Mouse (Mus musculus): ENCODE data around the gene Spata31d1d.
"Not testable (repeated sequence)": the region's sequence is repeated elsewhere in the genome, so short reads cannot be mapped to it uniquely, and the experiment has no call there.

Gene Spata31d1d

GRCm38 (mm10) chr13:59728378-59729093, 3.0 kb downstream of the Spata31d1d start:
- peak; percentile 92 for DNase-seq

- DNase-seq = no peak
These were observed 5.2 kb downstream of the Spata31d1d start for GRCm38 (mm10) chr13:59726139-59726867.

GRCm38 (mm10) chr13:59722089-59722488, 9.5 kb downstream of the Spata31d1d start:
- not testable (repeated sequence) for DNase-seq

- no peak for DNase-seq
These were observed 12.1 kb downstream of the Spata31d1d start for GRCm38 (mm10) chr13:59719475-59719874.

GRCm38 (mm10) chr13:59718857-59719440, 12.6 kb downstream of the Spata31d1d start:
- peak; percentile 61 for DNase-seq

- DNase-seq = no peak
These were observed 17.8 kb downstream of the Spata31d1d start for GRCm38 (mm10) chr13:59713710-59714109.

- DNase-seq = not testable (repeated sequence)
These were observed 19.6 kb downstream of the Spata31d1d start, which contains the start of gene Spata31d1b for GRCm38 (mm10) chr13:59711984-59712383. Gene Spata31d1b, plus strand, starts transcription at chr13:59712284.

- DNase-seq = no peak
These were observed 21.3 kb downstream of the Spata31d1d start, which contains the start of gene Spata31d1a for GRCm38 (mm10) chr13:59710230-59710629. Gene Spata31d1a, minus strand, starts transcription at chr13:59710330.

GRCm38 (mm10) chr13:59704562-59704961, 27.0 kb downstream of the Spata31d1d start:
- peak; percentile 65 for DNase-seq

GRCm38 (mm10) chr13:59703514-59703913, 28.0 kb downstream of the Spata31d1d start:
- no peak for DNase-seq

- DNase-seq = not testable (repeated sequence)
These were observed 31.4 kb downstream of the Spata31d1d start for GRCm38 (mm10) chr13:59700137-59700536.

GRCm38 (mm10) chr13:59699131-59699530, 32.4 kb downstream of the Spata31d1d start:
- no peak for DNase-seq

- no peak for DNase-seq
These were observed 35.8 kb downstream of the Spata31d1d start for GRCm38 (mm10) chr13:59695781-59696180.

GRCm38 (mm10) chr13:59694008-59694407, 37.5 kb downstream of the Spata31d1d start, which contains the start of gene 4921517D22Rik:
Gene 4921517D22Rik, minus strand, starts transcription at chr13:59694108.
- DNase-seq = no peak

- DNase-seq = no peak
These were observed 40.1 kb downstream of the Spata31d1d start for GRCm38 (mm10) chr13:59691478-59691877.

- no peak for DNase-seq
These were observed 41.0 kb downstream of the Spata31d1d start for GRCm38 (mm10) chr13:59690576-59690975.

GRCm38 (mm10) chr13:59689843-59690242, 41.7 kb downstream of the Spata31d1d start:
- DNase-seq = no peak

GRCm38 (mm10) chr13:59689313-59689712, 42.2 kb downstream of the Spata31d1d start:
- no peak for DNase-seq

- DNase-seq = peak; percentile 51
These were observed 43.2 kb downstream of the Spata31d1d start for GRCm38 (mm10) chr13:59688338-59688770.

- no peak for DNase-seq
These were observed 46.3 kb downstream of the Spata31d1d start for GRCm38 (mm10) chr13:59685236-59685635.

GRCm38 (mm10) chr13:59682629-59683028, 48.9 kb downstream of the Spata31d1d start:
- DNase-seq = no peak

GRCm38 (mm10) chr13:59679908-59680307, 51.6 kb downstream of the Spata31d1d start:
- no peak for DNase-seq

GRCm38 (mm10) chr13:59679306-59679705, 52.2 kb downstream of the Spata31d1d start:
- DNase-seq = no peak
